ENCODE assay signal across 9 mouse cellular contexts in genomic region chr2:58737192-58737820, GRCm38 (mm10).
A peak's percentile ranks its signal among the peaks of the same experiment; 100 is the strongest.
DNase-seq lines count a peak whose midpoint lies in the region; ATAC-seq and TF ChIP-seq lines count a peak whose summit lies in the region.
"Had no signal": no experiment of that assay in that cellular context is flagged by ENCODE, and none has a peak within 500 bp of the region (broad histone marks: within the 10 kb centered on the region; RNA-seq: fewer than 3 reads in every experiment).

No protein-coding gene starts in this region.

- no peak overlapping the region for H3K4me3 ChIP-seq in forebrain, embryonic 14.5 days (ENCODE audit: low read depth, low read length)
- no peak overlapping the region for H3K4me3 ChIP-seq in forebrain, embryonic 15.5 days
- H3K4me3 ChIP-seq in ES-E14 (ENCODE audit: insufficient read depth in 1 of 2, low read depth in 1 of 2, low read length in 2 of 2, poor library complexity in 1 of 2, severe bottlenecking in 1 of 2) = no peak overlapping the region

- no peak overlapping the region for H3K4me2 ChIP-seq in forebrain, embryonic 14.5 days (ENCODE audit: low read length)
- no peak overlapping the region for H3K4me2 ChIP-seq in forebrain, embryonic 15.5 days (replicated peaks)

- peak; percentile 48; the same call in 1 of the 2 replicates for ATAC-seq in forebrain, embryonic 14.5 days
- ATAC-seq in forebrain, embryonic 15.5 days (replicated peaks) = no peak; the same call in 1 of the 2 replicates

- 25% methylated on average over 4 of the region's 4 CpGs for WGBS in forebrain, embryonic 14.5 days
- 25% methylated on average over 4 of the region's 4 CpGs for WGBS in forebrain, embryonic 15.5 days

- no peaks in the 10 kb centered on the region for H3K27me3 ChIP-seq in forebrain, embryonic 14.5 days (replicated peaks; ENCODE audit: control insufficient read depth, insufficient read depth, low read length)
- no peaks in the 10 kb centered on the region for H3K27me3 ChIP-seq in forebrain, embryonic 15.5 days

- no peaks in the 10 kb centered on the region for H3K36me3 ChIP-seq in forebrain, embryonic 14.5 days (ENCODE audit: control insufficient read depth, insufficient read depth, low read length)
- H3K36me3 ChIP-seq in forebrain, embryonic 15.5 days = no peaks in the 10 kb centered on the region
- no peaks in the 10 kb centered on the region for H3K36me3 ChIP-seq in ES-E14 (ENCODE audit: control insufficient read depth, insufficient read depth, low read length, poor library complexity, severe bottlenecking)
- H3K36me3 ChIP-seq: G1E had no signal

- in situ Hi-C loops in ES-E14 (cut with MboI; ENCODE audit: low sequenced_read_pairs in 2 of 2, unreplicated experiment in 2 of 2) = no loop called here

- intact Hi-C loops in left cerebral cortex, postnatal 14 days (cut with DNase I) = loop anchor here (1.0 to 5.0 kb wide), 2 partner anchors 685 to 701 kb away; no protein-coding TSS in a partner anchor

- H3K4me1 ChIP-seq in forebrain, embryonic 14.5 days (ENCODE audit: control insufficient read depth, insufficient read depth, low read length) = no peaks in the 10 kb centered on the region
- H3K4me1 ChIP-seq in forebrain, embryonic 15.5 days = no peaks in the 10 kb centered on the region
- H3K4me1 ChIP-seq in ES-E14 (ENCODE audit: control insufficient read depth in 2 of 2, insufficient read depth in 2 of 2, low read length in 2 of 2, poor library complexity in 1 of 2) = no peaks in the 10 kb centered on the region

- DNase-seq in forebrain, embryonic 14.5 days (ENCODE audit: low spot score) = peak; percentile 71
- DNase-seq in layer of hippocampus, postnatal 10 days (ENCODE audit: low spot score in 2 of 2) = peak; percentile 11 to 17
- DNase-seq in layer of hippocampus, postnatal 25 days (ENCODE audit: extremely low spot score in 1 of 2, low spot score in 1 of 2) = no peak
- no peak for DNase-seq in ES-E14 (ENCODE audit: low read depth, low spot score)
- DNase-seq in left cerebral cortex, postnatal 14 days (ENCODE audit: low spot score in 2 of 2) = peak; percentile 7 to 22
- DNase-seq in adrenal gland, postnatal 4 days (ENCODE audit: low spot score in 2 of 2) = no peak
- no peak for DNase-seq in c-Kit-positive CD71-positive TER-119-positive erythroid progenitor cells, embryonic 14.5 days (ENCODE audit: low spot score)

- no peak overlapping the region for H3K9ac ChIP-seq in forebrain, embryonic 14.5 days (ENCODE audit: low read length)
- no peak overlapping the region for H3K9ac ChIP-seq in forebrain, embryonic 15.5 days (replicated peaks)
- no peak overlapping the region for H3K9ac ChIP-seq in ES-E14 (ENCODE audit: insufficient read depth, low read depth, low read length, poor library complexity, severe bottlenecking)

- H3K9me3 ChIP-seq in forebrain, embryonic 14.5 days (replicated peaks; ENCODE audit: control insufficient read depth, low read length) = no peaks in the 10 kb centered on the region
- no peaks in the 10 kb centered on the region for H3K9me3 ChIP-seq in forebrain, embryonic 15.5 days
- no peaks in the 10 kb centered on the region for H3K9me3 ChIP-seq in ES-E14 (ENCODE audit: control insufficient read depth, insufficient read depth, low read depth, low read length)

- no peak overlapping the region for H3K27ac ChIP-seq in forebrain, embryonic 14.5 days (ENCODE audit: low read depth, low read length)
- H3K27ac ChIP-seq in forebrain, embryonic 15.5 days (replicated peaks) = no peak overlapping the region
- no peak overlapping the region for H3K27ac ChIP-seq in ES-E14 (ENCODE audit: insufficient read depth, low read depth, low read length, poor library complexity, severe bottlenecking)

TF ChIP-seq in ES-E14, 5 proteins besides CTCF, POLR2A, EP300 and RAD21:
- TF ChIP-seq CHD2 (IDR thresholded peaks at IDR 0.05; ENCODE audit: low read depth, low read length) = no peak
- TF ChIP-seq ZNF384 (IDR thresholded peaks at IDR 0.05; ENCODE audit: low read depth, low read length) = peak; percentile 99

Comparison
In these comparisons a context has a peak if more than half of its experiments do, and no peak if none do; other contexts are left out.
1. DNase-seq: peak in forebrain, embryonic 14.5 days (single experiment), layer of hippocampus, postnatal 10 days (2 of 2) and left cerebral cortex, postnatal 14 days (2 of 2); none in layer of hippocampus, postnatal 25 days (0 of 2), ES-E14 (single experiment), adrenal gland, postnatal 4 days (0 of 2) and c-Kit-positive CD71-positive TER-119-positive erythroid progenitor cells, embryonic 14.5 days (single experiment).